In genomic region chr19:33231303-33231702, GRCm38 (mm10) we compare ENCODE assay signal across 11 mouse cellular contexts.
"Had no signal": no experiment of that assay in that cellular context is flagged by ENCODE, and none has a peak within 500 bp of the region (broad histone marks: within the 10 kb centered on the region; RNA-seq: fewer than 3 reads in every experiment).

No protein-coding gene starts in this region.

- DNase-seq: kidney, adult 11 months; kidney, adult 8-10 months; kidney, postnatal 10 days; kidney, postnatal 36 days; liver, embryonic 13.5 days; right cerebral cortex, postnatal 4 days; thymus, adult 2 months; thymus, postnatal 14 days; thymus, postnatal 4 days had no signal

- ATAC-seq: lung, postnatal 0 days; midbrain, embryonic 16.5 days had no signal
